ENCODE assay signal across 20 mouse cellular contexts in genomic region chr5:5297222-5297621, GRCm38 (mm10).
"Had no signal": no experiment of that assay in that cellular context is flagged by ENCODE, and none has a peak within 500 bp of the region (broad histone marks: within the 10 kb centered on the region; RNA-seq: fewer than 3 reads in every experiment).

No protein-coding gene starts in this region.

- H3K4me2 ChIP-seq: limb, embryonic 13.5 days; liver, embryonic 12.5 days; liver, embryonic 15.5 days; midbrain, embryonic 12.5 days; midbrain, embryonic 15.5 days; neural tube, embryonic 12.5 days had no signal

- ATAC-seq: intestine, postnatal 0 days; liver, embryonic 12.5 days; midbrain, embryonic 15.5 days had no signal

- H3K27me3 ChIP-seq: limb, embryonic 13.5 days; liver, embryonic 12.5 days; liver, embryonic 15.5 days; midbrain, embryonic 12.5 days; midbrain, embryonic 15.5 days; neural tube, embryonic 12.5 days had no signal

- DNase-seq: kidney, adult 2 months; kidney, postnatal 25 days; layer of hippocampus, adult 9-11 months; liver; retina, postnatal 1 day; thymus, adult 2 months; thymus, postnatal 14 days; thymus, postnatal 4 days had no signal

- H3K9me3 ChIP-seq: limb, embryonic 10.5 days; limb, embryonic 13.5 days; liver, embryonic 12.5 days; liver, embryonic 15.5 days; midbrain, embryonic 12.5 days; midbrain, embryonic 15.5 days; neural tube, embryonic 12.5 days had no signal

- H3K9ac ChIP-seq: limb, embryonic 13.5 days; liver, embryonic 12.5 days; liver, embryonic 15.5 days; midbrain, embryonic 12.5 days; midbrain, embryonic 15.5 days; neural tube, embryonic 12.5 days had no signal

- H3K27ac ChIP-seq: kidney, postnatal 0 days; layer of hippocampus, adult 2 months; limb, embryonic 10.5 days; limb, embryonic 13.5 days; liver, embryonic 12.5 days; liver, embryonic 15.5 days; macrophage; midbrain, embryonic 12.5 days; midbrain, embryonic 15.5 days; neural tube, embryonic 12.5 days; stomach, postnatal 0 days had no signal

- H3K4me3 ChIP-seq: layer of hippocampus, adult 2 months; limb, embryonic 10.5 days; limb, embryonic 13.5 days; liver, embryonic 12.5 days; liver, embryonic 15.5 days; midbrain, embryonic 12.5 days; midbrain, embryonic 15.5 days; neural tube, embryonic 12.5 days had no signal

- H3K36me3 ChIP-seq: limb, embryonic 10.5 days; limb, embryonic 13.5 days; liver, embryonic 12.5 days; liver, embryonic 15.5 days; midbrain, embryonic 12.5 days; midbrain, embryonic 15.5 days; neural tube, embryonic 12.5 days had no signal

- H3K4me1 ChIP-seq: limb, embryonic 13.5 days; liver, embryonic 15.5 days; midbrain, embryonic 15.5 days; neural tube, embryonic 12.5 days had no signal
